Mouse (Mus musculus) heart, embryonic 12.5 days (tissue): ENCODE measurements around the gene Gm13119. TPM values are rescaled to one million over a fixed set of nuclear protein-coding genes. Genes with fewer than 3 reads are reported as not detected.
A peak's percentile ranks its signal among the peaks of the same experiment; 100 is the strongest.
"Not testable (repeated sequence)": the region's sequence is repeated elsewhere in the genome, so short reads cannot be mapped to it uniquely, and the experiment has no call there.

Experiments
- ATAC-seq: fragments of 200-750 bp; cut with Nextera tagmentation; 2 replicates; pipeline ENCODE4 v1.8.0; 2017; ENCODE audit warnings: moderate TSS enrichment, moderate library complexity; ENCODE audit not compliant: insufficient number of reproducible peaks, low FRiP score
- H3K27ac ChIP-seq: fragments of 300-500 bp; sonication (generic); 2 replicates; pipeline ENCODE4 v1.5.1; 2016; ENCODE audit warnings: mild to moderate bottlenecking, moderate library complexity; ENCODE audit not compliant: poor library complexity, severe bottlenecking
- H3K27me3 ChIP-seq: fragments of 300-500 bp; sonication (generic); replicated peaks from 2 replicates; pipeline ENCODE4 v1.6.1; 2016; ENCODE audit warnings: mild to moderate bottlenecking, moderate library complexity
- H3K36me3 ChIP-seq: fragments of 300-500 bp; sonication (generic); 2 replicates; pipeline ENCODE4 v1.6.1; 2016; ENCODE audit warnings: mild to moderate bottlenecking, moderate library complexity
- H3K4me1 ChIP-seq: fragments of 300-500 bp; sonication (generic); replicated peaks from 2 replicates; pipeline ENCODE4 v1.6.1; 2016; ENCODE audit warnings: mild to moderate bottlenecking
- H3K4me2 ChIP-seq: fragments of 300-500 bp; sonication (generic); 2 replicates; pipeline ENCODE4 v1.6.1; 2016; ENCODE audit warnings: mild to moderate bottlenecking, moderate library complexity
- H3K4me3 ChIP-seq: fragments of 300-500 bp; sonication (generic); 2 replicates; pipeline ENCODE4 v1.5.1; 2016; ENCODE audit warnings: mild to moderate bottlenecking
- H3K9ac ChIP-seq: fragments of 300-500 bp; sonication (generic); 2 replicates; pipeline ENCODE4 v1.6.1; 2016; ENCODE audit warnings: mild to moderate bottlenecking, moderate library complexity
- H3K9me3 ChIP-seq: fragments of 300-500 bp; sonication (generic); replicated peaks from 2 replicates; pipeline ENCODE4 v1.6.1; 2016; ENCODE audit warnings: mild to moderate bottlenecking, moderate library complexity
- WGBS: fragments of 180-500 bp; shearing (Covaris S2); methylation state at CpG from one replicate; pipeline ENCODE4 v1.1.7; 2016; 5-methylcytosine and 5-hydroxymethylcytosine counted together
- polyA plus RNA-seq: library from polyadenylated mRNA; unstranded; fragments of >200 nt; fragmentation: Nextera tagmentation; extraction: Ambion mirVana; gene quantifications from 2 replicates; pipeline ENCODE4 v1.2.1, GENCODE M21; 2016

The Gm13119 gene
- polyA plus RNA-seq, result not detected in 2 replicates

DNA sequence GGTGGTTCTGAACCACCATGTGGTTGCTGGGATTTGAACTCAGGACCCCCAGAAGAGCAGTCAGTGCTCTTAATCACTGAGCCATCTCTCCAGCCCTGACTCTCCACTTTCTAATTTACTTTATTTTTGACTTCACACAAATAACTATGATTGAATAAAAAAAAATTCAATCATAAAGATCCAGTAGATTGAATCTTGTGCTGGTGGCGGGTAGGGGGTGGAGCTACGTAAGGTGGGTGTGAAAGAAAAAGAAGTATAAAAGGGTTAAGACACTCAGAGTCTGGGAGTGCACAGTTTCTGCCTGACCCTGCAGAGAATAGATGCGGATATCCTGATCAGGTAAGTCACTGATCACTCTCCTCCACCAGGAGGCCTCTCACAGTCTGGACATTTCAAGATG is at the start of gene Gm13119:
Gene Gm13119, plus strand, starts transcription at position 301 of the 400 bp plus-strand sequence.
- not testable (repeated sequence) for ATAC-seq, H3K9ac ChIP-seq, H3K27ac ChIP-seq, H3K4me1 ChIP-seq, H3K4me2 ChIP-seq, H3K27me3 ChIP-seq, H3K36me3 ChIP-seq, H3K4me3 ChIP-seq, H3K9me3 ChIP-seq
- WGBS, result 84% methylated on average over 3 of the region's 3 CpGs

DNA sequence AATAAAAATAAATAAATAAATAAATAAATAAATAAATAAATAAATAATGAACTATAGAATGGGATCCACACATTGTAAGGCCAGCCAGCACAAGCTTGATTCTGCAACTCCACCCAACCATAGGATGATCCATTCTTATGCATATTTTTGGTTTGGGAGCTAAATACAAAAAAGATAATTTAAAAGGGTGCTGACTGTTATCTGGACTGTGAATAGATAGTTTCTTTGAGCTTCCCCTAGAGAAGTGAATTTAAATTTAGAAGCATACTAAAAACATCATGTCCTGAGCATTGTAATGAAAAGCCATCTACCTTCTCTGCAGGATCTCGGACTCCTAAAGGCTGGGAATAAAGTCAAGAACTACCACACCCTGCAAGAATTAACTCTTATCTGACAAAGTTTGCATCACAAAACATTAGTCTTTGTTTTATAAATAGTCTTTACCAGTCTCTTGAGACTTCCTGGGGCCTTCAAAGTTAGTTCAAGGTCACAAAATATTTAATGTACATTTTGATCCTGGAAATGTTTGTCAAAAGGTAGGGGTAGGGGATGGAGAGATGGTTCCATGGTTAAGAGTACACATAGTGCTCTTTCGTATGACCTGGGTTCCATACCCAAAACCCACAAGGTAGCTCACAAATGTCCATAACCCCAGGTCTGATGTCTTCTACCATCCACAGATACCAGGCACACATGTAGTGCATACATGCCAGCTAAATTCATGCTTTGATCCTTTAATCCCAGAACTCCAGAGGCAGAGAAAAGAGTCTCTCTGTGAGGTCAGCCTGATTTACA is 44.9 kb upstream of the Gm13119 start:
- 74% methylated on average over 2 of the region's 2 CpGs for WGBS
- H3K9me3 ChIP-seq, result not testable (repeated sequence)

DNA sequence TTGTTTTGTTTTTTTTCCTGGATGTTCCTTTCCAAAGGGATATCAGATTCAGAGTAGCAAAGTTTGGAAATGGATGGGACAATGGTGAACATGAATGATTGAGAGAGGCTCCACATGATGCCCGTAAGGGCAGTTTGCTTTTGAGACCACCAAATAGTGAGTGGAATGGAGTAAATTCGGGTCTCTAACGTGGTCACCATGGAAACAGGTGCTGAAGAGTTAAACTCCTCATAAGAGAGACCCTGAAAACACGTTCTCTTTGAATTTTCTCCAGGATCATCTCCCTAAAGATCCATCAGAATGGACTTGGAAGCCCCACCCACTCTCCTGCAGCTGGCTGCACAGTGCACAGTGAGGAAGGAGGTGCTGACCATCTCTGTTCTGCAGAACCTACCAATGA is 27.8 kb upstream of the Gm13119 start, which contains the start of gene Gm13128:
Gene Gm13128, plus strand, starts transcription at position 301 of the 400 bp plus-strand sequence.
- H3K9me3 ChIP-seq, H3K27me3 ChIP-seq, H3K36me3 ChIP-seq, H3K27ac ChIP-seq, ATAC-seq, H3K4me2 ChIP-seq, H3K4me1 ChIP-seq, H3K4me3 ChIP-seq, H3K9ac ChIP-seq: not testable (repeated sequence)
- WGBS, result 56% methylated on average over 4 of the region's 4 CpGs

More for the DNA sequence above, 44.9 kb upstream of the Gm13119 start:
- H3K4me3 ChIP-seq, ATAC-seq, H3K36me3 ChIP-seq, H3K4me2 ChIP-seq, H3K9ac ChIP-seq, H3K4me1 ChIP-seq, H3K27ac ChIP-seq, H3K27me3 ChIP-seq: not testable (repeated sequence)

DNA sequence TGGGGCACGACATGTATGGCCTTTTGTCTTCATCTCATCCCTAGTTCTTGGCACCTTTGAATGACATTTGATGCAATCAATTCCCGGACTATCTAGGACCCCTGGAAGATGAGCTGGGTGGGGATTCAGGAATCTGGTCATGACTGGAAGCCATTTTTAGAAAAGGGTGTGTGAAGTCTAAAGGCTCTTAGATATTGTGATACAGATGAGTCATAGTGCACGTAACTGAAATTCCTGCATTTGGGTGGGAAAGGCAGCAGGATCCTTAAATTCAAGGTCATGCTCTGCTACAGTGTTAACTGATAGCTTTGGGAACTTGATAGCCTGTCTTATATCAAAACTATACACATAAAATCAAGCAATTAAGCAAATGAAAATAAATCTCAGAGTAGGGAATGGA is 21.9 kb upstream of the Gm13119 start:
- 75% methylated on average over 3 of the region's 3 CpGs for WGBS
- not testable (repeated sequence) for H3K4me2 ChIP-seq, H3K27me3 ChIP-seq, ATAC-seq, H3K9ac ChIP-seq, H3K36me3 ChIP-seq, H3K27ac ChIP-seq, H3K4me1 ChIP-seq, H3K9me3 ChIP-seq, H3K4me3 ChIP-seq

DNA sequence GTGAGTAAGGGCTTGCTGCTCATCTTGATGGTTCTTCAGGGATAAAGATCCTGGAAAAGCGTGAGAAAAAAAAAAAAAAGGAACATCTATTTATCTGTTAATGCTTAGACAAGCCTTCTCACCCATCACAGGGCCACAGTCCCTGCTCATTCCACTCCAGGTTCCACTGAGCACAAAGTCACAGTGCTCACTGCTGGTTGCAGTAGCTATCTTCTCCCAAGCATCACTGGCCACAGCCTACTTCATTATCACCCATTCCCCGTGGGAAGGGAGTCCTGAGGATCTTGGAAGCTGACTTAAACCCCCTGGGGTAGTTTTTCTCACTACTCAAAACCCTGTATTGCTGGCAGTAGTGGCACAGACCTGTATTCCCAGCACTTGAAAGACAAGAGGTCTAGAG is 20.2 kb downstream of the Gm13119 start, which contains the start of gene Pramef20:
Gene Pramef20, minus strand, starts transcription at position 23 of the 400 bp plus-strand sequence.
- Histone ChIP-seq H3K36me3 (no peaks in the 10 kb centered on the region), H3K4me3 (no peak within 1 kb of the TSS), H3K9ac (no peak within 1 kb of the TSS), H3K4me2 (no peak within 1 kb of the TSS), H3K27ac (no peak within 1 kb of the TSS), H3K27me3 (no peaks in the 10 kb centered on the region), H3K4me1 (no peaks in the 10 kb centered on the region), H3K9me3 (no peaks in the 10 kb centered on the region)
- ATAC-seq, result no peak
- WGBS, result 47% methylated on average over 2 of the region's 2 CpGs

DNA sequence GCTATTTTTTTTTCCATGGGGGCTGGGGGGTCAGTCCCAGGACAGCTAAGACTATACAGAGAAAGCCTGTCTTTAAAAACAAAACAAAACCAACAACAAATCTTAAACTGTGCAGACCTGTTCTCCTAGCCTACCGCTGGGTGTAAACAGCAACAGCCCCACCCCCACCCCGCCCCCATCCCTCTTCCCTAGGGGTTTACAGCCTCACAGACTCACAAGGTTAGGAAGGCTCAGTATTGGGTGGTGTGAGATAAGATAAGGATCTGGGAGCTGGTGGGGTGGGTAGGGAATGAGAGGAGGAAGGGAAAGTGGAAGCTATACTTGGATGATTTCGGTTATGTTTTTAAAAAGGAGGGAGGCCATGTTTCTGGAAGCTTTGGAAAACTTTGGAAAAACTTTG is 38.6 kb downstream of the Gm13119 start:
- Histone ChIP-seq H3K27me3 (no peaks in the 10 kb centered on the region), H3K27ac (no peak overlapping the region), H3K4me2 (no peak overlapping the region), H3K9me3 (no peaks in the 10 kb centered on the region), H3K4me1 (no peaks in the 10 kb centered on the region), H3K9ac (no peak overlapping the region), H3K4me3 (no peak overlapping the region), H3K36me3 (no peaks in the 10 kb centered on the region)
- 25% methylated on average over 3 of the region's 3 CpGs for WGBS
- ATAC-seq, result no peak

DNA sequence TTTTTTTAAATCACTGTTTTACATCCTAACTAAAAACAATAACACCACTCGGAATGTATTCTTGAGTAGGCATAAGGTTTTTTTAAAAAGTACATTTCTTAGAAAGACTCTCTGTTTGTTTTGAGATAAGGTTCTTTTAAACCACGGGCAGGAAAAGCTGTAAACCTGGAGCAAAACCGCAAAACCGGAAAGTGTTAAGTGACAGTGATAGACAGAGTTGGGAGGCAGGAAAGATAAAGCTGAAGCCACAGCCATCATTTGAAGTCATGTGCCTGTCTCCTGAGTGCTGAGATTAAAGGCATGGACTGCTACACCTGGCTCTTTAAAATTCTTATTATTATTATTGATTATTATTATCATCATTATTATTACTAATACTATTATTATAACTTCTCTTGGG is 45.0 kb downstream of the Gm13119 start:
- Histone ChIP-seq H3K27me3 (no peaks in the 10 kb centered on the region), H3K9me3 (no peaks in the 10 kb centered on the region), H3K4me1 (peaks cover 8% of the 10 kb centered on the region; the same call in 1 of the 2 replicates), H3K4me2 (no peak overlapping the region), H3K36me3 (no peaks in the 10 kb centered on the region), H3K4me3 (no peak overlapping the region), H3K9ac (no peak overlapping the region), H3K27ac (no peak overlapping the region)
- ATAC-seq, result no peak
- WGBS, result 15% methylated on average over 4 of the region's 4 CpGs

DNA sequence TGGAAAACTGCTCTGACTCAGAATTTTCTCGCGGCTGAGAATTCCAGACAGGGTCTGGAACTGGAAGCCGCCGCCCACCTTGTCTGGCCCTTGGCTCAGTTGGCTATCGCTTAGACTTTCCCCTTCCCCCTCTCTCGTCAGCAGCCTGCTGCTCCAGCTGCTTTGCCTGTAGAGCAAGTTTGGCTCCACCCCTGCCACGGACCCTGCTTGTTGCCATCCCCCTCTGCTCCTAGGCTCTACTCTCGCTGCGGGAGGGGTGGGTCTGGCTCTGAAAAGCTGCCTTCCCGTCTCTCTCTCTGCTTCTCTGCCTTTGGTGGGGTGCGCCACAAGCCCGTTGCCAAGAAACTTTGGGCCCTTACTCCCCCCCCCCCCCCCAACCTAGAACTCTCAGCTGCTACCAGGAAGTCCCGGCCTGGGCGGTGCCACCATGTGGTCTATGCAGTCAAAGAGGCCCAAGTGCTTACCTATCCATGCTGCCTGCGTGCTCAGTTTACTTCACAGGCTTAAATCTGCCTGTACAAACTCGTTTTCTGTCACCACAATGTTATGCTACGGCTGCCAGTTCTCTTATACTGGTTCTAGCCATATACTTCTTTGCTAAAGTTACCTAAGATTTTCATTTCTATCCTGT is 46.8 kb downstream of the Gm13119 start:
- 8% methylated on average over 17 of the region's 17 CpGs for WGBS
- peak overlapping the region; percentile 42; the same call in 1 of the 2 replicates for H3K9ac ChIP-seq
- H3K27ac ChIP-seq, result peak overlapping the region; percentile 39
- H3K4me2 ChIP-seq, result peak overlapping the region; percentile 69
- no peaks in the 10 kb centered on the region for H3K27me3 ChIP-seq
- ATAC-seq, result peak; percentile 83
- peak overlapping the region; percentile 50 for H3K4me3 ChIP-seq
- H3K36me3 ChIP-seq, result no peaks in the 10 kb centered on the region
- no peaks in the 10 kb centered on the region for H3K9me3 ChIP-seq
- H3K4me1 ChIP-seq, result peaks cover 8% of the 10 kb centered on the region; the same call in 1 of the 2 replicates

DNA sequence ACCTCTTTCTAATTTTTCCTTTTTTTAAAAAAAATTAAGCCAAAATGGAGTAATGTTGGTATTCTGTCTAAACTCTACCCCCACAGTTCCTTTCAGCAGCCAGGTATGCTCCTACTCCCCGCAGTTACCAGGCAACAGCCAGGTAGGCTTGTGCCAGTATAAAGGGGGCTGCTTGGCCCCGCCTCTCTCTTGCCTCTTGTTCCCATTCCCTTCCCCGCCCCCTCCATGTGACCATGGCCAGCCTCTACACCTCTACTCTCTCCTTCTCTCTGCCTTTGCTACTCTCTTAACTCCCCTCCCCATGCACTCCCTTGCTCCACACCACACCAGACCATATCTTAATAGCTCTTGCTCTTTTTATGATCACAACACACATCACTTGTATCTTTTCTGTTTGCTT is 48.5 kb downstream of the Gm13119 start:
- Histone ChIP-seq H3K9me3 (no peaks in the 10 kb centered on the region), H3K36me3 (no peaks in the 10 kb centered on the region), H3K9ac (no peak overlapping the region), H3K4me3 (no peak overlapping the region), H3K27me3 (no peaks in the 10 kb centered on the region), H3K4me1 (peaks cover 8% of the 10 kb centered on the region; the same call in 1 of the 2 replicates), H3K4me2 (no peak overlapping the region), H3K27ac (no peak overlapping the region)
- no peak for ATAC-seq
- 62% methylated on average over 3 of the region's 3 CpGs for WGBS

DNA sequence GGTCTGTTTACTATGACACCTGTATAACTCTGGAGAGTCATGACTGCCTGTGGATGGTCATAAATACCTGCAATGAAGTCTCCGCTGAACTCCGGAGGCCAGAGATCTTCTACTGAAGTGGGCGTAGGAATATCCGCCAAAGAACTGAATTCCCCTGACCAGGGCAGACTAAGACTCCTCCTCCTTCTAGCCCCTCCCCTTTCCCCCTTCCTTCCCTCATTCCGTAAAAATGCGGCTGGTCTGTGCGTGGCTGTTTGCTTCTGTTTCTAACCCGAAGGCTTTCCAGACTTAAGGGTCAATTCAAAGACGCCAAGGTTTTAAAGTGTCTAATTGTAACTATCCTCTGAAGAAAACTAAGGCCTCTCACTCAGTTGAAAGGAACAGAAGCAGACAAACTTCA is 50.5 kb downstream of the Gm13119 start, which contains the start of gene Pramef12:
Gene Pramef12, minus strand, starts transcription at position 175 of the 400 bp plus-strand sequence.
- H3K36me3 ChIP-seq, result no peaks in the 10 kb centered on the region
- WGBS, result 60% methylated on average over 9 of the region's 9 CpGs
- no peak for ATAC-seq

More for the DNA sequence above, 50.5 kb downstream of the Gm13119 start, which contains the start of gene Pramef12:
- Histone ChIP-seq H3K4me1 (peaks cover 6% of the 10 kb centered on the region; the same call in 1 of the 2 replicates), H3K27me3 (no peaks in the 10 kb centered on the region), H3K4me3 (no peak within 1 kb of the TSS), H3K9me3 (no peaks in the 10 kb centered on the region), H3K4me2 (no peak within 1 kb of the TSS), H3K27ac (no peak within 1 kb of the TSS), H3K9ac (no peak within 1 kb of the TSS)
